Mouse (Mus musculus) lung, postnatal 4 days (tissue): ENCODE measurements at regions not wholly inside any gene's neighbourhood (a gene's known extent, or its start where the extent isn't known, plus 50 kb on each side); places are given as distances from the start of the nearest gene placed in this dataset.
"Not testable (repeated sequence)": the region's sequence is repeated elsewhere in the genome, so short reads cannot be mapped to it uniquely, and the experiment has no call there.

ENCODE experiments used
- DNase-seq, 2 experiments: peaks; one replicate each; pipeline ENCODE4 v3.0.0; 2021

DNA sequence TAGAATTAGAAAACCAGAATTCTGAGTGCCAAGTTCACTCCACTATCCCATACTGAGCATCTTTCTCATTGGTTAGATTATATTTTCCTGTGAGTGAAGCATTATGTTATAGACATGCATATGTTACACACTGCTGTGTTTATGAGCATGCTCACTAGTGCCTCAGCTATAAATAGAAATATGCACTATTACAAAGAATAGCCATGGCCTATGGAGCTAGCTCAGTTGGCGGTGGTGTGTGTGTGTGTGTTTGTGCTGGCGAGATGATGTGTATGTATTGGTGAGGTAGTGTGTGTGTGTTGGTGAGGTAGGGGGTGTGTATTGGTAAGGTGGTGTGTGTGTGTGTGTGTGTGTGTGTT, 106.2 kb downstream of the Sec31a start:
- DNase-seq = no peak

DNA sequence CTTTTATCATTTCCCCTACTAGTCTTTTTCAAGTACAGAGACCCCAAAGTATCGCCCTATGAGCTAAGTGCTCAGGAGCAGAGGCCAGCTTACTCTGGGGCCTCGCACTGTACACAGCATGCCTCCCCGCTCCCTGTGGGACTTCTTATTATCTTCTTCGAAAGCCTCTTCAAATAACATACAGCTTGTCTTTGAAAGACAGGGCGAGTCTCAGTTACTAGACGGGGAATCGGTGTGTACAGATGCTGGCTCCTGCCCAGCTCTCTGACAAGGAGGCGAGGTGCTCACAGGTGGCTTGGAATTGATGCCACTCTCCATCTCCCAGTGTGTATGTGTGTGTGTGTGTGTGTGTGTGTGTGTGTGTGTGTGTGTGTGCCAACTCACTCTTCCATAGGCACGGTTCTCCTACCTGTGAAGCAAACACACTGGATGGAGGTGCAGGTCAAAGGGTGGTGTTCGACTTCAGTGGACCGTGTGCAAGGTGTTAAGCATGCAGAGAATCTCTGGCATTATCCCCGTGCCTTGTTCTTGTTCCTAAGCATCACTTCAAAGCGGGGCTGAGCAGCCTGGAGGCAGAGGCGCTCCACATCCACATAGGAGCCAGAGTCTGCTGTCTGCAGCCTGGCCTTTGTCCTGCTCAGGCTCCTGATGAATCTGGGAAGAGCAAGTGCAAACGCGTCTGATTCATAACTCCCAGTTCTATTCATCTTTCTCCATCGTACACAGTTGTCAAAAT, 106.8 kb downstream of the Sec31a start:
- no peak for DNase-seq

GRCm38 (mm10) chr5:100304403-100304802, 111.6 kb downstream of the Sec31a start:
- peak in 1 of 2 experiments; percentile 14 for DNase-seq

GRCm38 (mm10) chr5:100302068-100302775, 113.8 kb downstream of the Sec31a start:
- peak; percentile 51 to 78 for DNase-seq

DNA sequence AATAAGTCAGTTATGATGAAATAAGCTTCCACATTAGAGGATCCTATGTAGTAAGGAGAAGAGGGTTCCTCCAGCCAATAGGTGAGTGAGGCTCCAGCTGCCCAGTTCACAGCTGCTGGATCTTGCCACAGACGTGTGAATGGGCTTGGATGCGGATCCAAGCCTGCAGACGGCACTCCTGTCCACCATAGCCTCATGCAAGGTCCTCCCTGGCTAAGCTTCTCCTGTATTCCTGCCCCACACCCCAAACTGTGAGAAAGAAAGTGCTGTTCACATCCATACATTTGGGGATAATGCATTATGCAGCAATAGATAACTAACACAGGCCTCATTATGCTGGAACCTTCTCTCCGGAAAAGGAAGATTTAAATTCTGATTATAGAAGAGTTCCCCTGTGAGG, 116.9 kb downstream of the Sec31a start:
- DNase-seq = no peak

GRCm38 (mm10) chr5:100294189-100294588, 121.8 kb downstream of the Sec31a start:
- peak; percentile 15 to 68 for DNase-seq

GRCm38 (mm10) chr5:100280215-100280614, 120.6 kb upstream of the Tmem150c start:
- DNase-seq = no peak

- DNase-seq = no peak
Measured at GRCm38 (mm10) chr5:100279474-100279873, 119.9 kb upstream of the Tmem150c start.

DNA sequence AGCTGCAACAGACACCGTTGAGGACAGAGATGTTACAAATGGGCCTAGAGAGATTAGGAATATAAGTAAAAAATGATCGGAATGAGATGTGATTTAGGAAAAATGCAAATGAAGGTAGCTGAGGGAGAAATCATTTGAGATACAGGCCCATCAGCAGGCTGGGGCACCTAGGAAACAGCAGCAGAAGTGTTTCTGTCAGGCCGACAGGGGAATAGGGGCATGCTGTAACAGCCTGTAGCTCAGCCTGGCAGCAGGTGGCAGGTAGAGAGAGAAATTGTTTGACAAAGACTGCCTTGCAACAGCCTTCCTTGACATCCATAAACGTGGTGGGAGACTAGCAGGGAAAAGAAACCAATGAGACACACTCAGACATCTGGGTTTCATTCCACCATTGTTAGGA, 115.1 kb upstream of the Tmem150c start:
- DNase-seq = no peak

- DNase-seq = not testable (repeated sequence)
Measured at GRCm38 (mm10) chr5:100271975-100272374, 112.4 kb upstream of the Tmem150c start.

DNA sequence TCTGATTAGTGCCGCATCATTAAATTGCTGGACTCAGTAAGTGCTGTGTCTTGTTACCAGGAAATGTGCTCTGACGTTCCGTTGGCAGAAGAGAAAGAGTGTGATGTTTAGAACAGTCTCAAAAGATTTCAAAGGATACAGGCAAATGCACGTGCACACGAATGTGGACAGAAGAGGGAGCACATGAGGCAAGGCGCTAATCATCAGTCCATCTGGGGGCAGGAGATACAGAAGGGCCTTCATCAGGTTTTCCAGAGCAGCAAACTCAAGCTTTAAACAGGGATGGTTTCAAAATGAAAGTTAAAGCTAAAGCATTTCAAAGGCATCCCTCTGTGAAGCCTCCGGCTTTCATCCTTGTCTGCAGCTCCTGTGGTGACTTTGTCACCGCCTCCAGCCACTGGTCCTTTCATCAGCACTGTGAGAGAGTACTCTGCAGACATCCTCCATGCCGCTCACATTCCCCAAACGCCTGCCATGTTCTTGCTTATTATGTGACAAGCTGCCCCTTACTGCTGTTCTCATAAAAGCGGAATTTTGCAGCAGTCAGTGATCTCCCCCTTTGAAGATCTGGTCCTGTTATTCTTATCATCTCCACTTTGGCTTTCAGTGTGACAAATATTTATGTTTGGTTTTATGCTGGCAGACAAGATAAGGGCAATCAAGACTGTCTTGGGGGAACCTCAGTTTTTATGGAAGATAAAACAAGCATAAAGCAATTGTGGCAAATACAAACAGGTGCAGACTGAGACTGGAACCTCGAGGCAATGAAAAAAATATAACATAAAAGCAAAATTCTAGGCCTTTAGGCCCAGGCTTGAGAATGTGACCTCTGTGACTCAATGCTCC, 111.5 kb upstream of the Tmem150c start:
- no peak for DNase-seq

DNA sequence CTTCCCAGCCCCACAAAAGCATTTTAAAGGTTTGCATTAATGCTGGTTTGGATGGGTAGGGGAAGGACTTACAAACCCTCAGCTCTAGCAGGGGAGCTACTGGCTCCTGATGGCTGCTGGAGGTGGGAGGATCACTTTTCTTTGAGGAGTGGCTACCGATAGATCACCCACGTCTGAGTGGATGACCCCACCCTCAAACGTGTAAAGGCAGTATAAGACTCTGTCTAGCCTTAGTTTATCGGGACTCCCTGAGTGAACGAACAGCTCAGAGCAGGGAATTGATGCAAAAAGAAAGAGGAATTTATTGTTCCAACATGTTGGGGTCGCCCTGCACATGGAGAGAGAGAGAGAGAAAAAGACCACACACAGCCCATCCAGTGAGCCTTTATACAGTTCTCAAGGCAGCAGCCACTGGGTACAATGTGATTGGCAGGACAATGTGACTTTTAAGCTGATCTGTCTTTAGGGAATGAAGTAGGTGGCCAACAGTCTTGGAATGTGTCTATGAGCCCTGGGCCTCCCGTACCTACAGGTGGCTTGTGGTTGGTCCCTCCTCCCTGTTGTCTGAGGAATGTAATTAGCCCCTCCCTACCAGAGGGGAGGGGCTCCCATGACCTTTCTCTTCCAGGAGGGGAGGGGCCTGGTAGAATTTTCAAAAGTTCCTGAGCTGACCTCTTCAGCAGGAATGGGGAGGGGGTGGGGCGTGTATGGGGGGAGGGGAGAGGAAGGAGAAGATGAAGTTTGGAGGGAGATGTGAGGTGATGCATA, 108.7 kb upstream of the Tmem150c start:
- no peak for DNase-seq

DNA sequence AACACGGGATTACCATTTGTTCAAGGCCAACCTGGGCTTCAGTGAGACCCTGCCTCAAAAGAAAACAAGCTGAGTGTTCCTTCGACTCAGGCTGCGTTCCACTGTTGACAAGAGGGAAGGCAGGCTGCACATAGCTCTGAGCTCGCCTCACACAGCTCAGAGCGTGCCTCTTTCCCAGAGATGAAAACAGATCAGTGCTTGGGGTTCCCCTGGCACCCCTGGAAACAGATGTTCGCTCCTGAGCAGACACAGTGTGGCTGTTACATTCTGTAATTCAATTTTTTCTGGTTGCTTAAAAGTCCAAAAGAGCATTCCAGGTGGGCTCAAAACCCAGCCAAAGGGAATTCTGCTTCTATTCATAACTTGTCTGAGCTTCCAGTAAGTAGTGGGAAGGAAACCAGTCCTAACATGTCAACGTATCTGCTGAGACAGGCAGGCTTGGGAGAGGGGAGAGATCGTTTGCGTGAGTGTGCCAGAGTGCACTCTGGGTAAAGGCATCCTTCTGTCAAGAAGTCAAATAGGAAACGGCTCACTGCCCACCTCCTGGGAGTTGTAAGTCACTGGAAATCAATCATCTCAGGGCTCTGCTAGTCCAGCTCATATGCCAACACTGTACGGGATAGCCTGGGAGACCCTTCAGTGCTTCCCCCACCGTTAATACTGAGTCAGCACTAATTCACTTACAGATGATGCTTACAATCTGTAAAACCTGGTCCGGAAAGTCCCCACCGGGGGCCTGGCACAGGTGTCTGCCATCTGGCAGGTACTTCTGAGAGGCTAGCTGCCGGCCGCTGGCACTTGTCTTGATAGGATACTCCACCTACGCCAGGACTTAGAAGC, 107.3 kb upstream of the Tmem150c start:
- no peak for DNase-seq

- DNase-seq = peak in 1 of 2 experiments; percentile 39
Measured at GRCm38 (mm10) chr5:100259803-100260693, 100.4 kb upstream of the Tmem150c start.

DNA sequence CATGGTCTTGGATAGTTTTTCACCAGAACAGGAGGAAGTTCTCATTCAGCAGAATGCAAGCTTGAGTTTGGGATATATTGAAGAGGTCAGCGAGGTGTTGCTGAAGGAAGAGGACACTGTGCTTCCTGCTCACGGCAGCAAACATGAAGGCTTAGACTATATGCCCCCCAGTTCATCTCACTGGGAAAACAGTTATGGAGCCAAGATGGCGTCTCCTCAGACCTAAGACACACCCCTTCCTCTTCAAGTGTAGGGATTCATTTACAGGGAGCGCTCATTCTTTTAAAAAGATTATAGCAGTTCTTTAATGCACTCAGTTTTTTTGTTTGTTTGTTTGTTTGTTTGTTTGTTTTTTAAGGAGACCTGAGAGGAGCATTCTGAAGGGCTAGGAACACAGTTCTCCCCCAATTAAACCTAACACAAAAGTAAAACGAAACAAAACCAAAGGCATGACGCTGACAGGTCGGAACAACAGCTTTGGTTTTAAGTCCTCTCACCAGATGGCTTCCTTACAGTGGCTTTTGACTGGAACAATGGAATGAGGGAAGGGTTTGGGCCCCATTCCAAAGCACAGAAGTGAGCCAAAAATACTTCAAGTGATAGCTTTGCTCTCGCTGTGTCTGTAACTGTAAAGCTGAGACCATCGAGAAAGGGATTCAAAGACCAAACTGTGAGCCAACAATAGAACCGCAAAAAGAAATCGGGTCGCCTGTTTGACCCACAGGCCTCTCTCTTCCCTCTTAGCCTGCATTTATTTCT, 99.5 kb upstream of the Tmem150c start:
- DNase-seq = peak; percentile 51 to 68

GRCm38 (mm10) chr5:100255276-100255675, 95.7 kb upstream of the Tmem150c start:
- no peak for DNase-seq

GRCm38 (mm10) chr5:100252036-100252435, 92.4 kb upstream of the Tmem150c start:
- DNase-seq = no peak

- peak in 1 of 2 experiments; percentile 27 for DNase-seq
Measured at GRCm38 (mm10) chr5:100249757-100250156, 90.1 kb upstream of the Tmem150c start.

GRCm38 (mm10) chr5:100248611-100249010, 89.0 kb upstream of the Tmem150c start:
- no peak for DNase-seq

- no peak for DNase-seq
Measured at GRCm38 (mm10) chr5:100246709-100247108, 87.1 kb upstream of the Tmem150c start.
